Mouse (Mus musculus) MEL (cell line): Measurements from ENCODE around the gene Ppef2.

Experiments used
- CTCF ChIP-seq, 3 experiments: IDR thresholded peaks in 2 of 3; conservative IDR thresholded peaks in 1 of 3; 2 replicates each; pipeline ENCODE4 v1.5.1; 2011 to 2012; ENCODE audit warnings: low read length in 3 of 3, low read depth in 2 of 3, mild to moderate bottlenecking in 2 of 3, improper control_type of control experiment in 1 of 3, inconsistent platforms in 1 of 3, mixed read lengths in 1 of 3, moderate library complexity in 1 of 3; ENCODE audit not compliant: control insufficient read depth in 1 of 3, insufficient read depth in 1 of 3, poor library complexity in 1 of 3, severe bottlenecking in 1 of 3
- EP300 ChIP-seq, 2 experiments: IDR thresholded peaks; 2 replicates each; pipeline ENCODE4 v1.6.1; 2011; ENCODE audit warnings: improper control_type of control experiment in 2 of 2, low read length in 2 of 2, low read depth in 1 of 2, mild to moderate bottlenecking in 1 of 2
- MYB ChIP-seq: IDR thresholded peaks from 2 replicates; pipeline ENCODE4 v1.6.1; 2011; ENCODE audit warnings: mild to moderate bottlenecking, low read depth, low read length, improper control_type of control experiment
- POLR2A ChIP-seq, 2 experiments: IDR thresholded peaks; 2 replicates each; pipeline ENCODE4 v1.6.1; 2011 to 2012; ENCODE audit warnings: low read length in 2 of 2, mild to moderate bottlenecking in 2 of 2, control low read depth in 1 of 2, improper control_type of control experiment in 1 of 2, low read depth in 1 of 2, moderate library complexity in 1 of 2; ENCODE audit not compliant: control insufficient read depth in 1 of 2, insufficient read depth in 1 of 2, poor library complexity in 1 of 2
- POLR2AphosphoS2 ChIP-seq: IDR thresholded peaks from 2 replicates; pipeline ENCODE4 v1.6.1; 2011; ENCODE audit warnings: low read length, improper control_type of control experiment
- RAD21 ChIP-seq: IDR thresholded peaks from 2 replicates; pipeline ENCODE4 v1.6.1; 2011; ENCODE audit warnings: mild to moderate bottlenecking, low read depth, low read length, improper control_type of control experiment

- TF ChIP-seq EP300 (IDR thresholded peaks at IDR 0.05; ENCODE audit: low read depth in 1 of 2, low read length in 2 of 2) (no peak), CTCF (IDR thresholded peaks at IDR 0.05 in 2 of 3, conservative IDR thresholded peaks at IDR 0.05 in 1 of 3; ENCODE audit: control insufficient read depth in 1 of 3, insufficient read depth in 1 of 3, low read depth in 2 of 3, low read length in 3 of 3, poor library complexity in 1 of 3, severe bottlenecking in 1 of 3) (no peak), RAD21 (no peak), MYB (no peak), POLR2A (IDR thresholded peaks at IDR 0.05; ENCODE audit: control insufficient read depth in 1 of 2, insufficient read depth in 1 of 2, low read depth in 1 of 2, low read length in 2 of 2, poor library complexity in 1 of 2) (no peak), POLR2AphosphoS2 (no peak)
These were observed 1.6 kb downstream of the Ppef2 start for GRCm38 (mm10) chr5:92254476-92254875.
